Mouse (Mus musculus) small intestine, adult 2 months (tissue): ENCODE data around the gene Fam169b.

Source experiments
- CTCF ChIP-seq: fragments of 200-500 bp; IDR thresholded peaks from 2 replicates; pipeline ENCODE4 v1.5.1; 2012; ENCODE audit warnings: low read depth, mild to moderate bottlenecking, control low read depth, inconsistent platforms, low read length, moderate library complexity, mixed read lengths; ENCODE audit not compliant: insufficient replicate concordance, insufficient read length; ENCODE audit errors: extremely low read depth
- POLR2A ChIP-seq: fragments of 200-500 bp; IDR thresholded peaks from 2 replicates; pipeline ENCODE4 v1.6.1; 2012; ENCODE audit warnings: low read depth, mild to moderate bottlenecking, control low read depth, inconsistent platforms, low read length, moderate library complexity

GRCm38 (mm10) chr7:68277054-68277896, 3.6 kb downstream of the Fam169b start:
- no peak for TF ChIP-seq CTCF
- no peak for TF ChIP-seq POLR2A
